Mouse (Mus musculus): Measurements from ENCODE around the gene Racgap1. TPM values are rescaled to one million over a fixed set of nuclear protein-coding genes. Genes with fewer than 3 reads are reported as not detected.

Gene Racgap1
- polyA plus RNA-seq, 1 experiment = 45.7 TPM

DNA sequence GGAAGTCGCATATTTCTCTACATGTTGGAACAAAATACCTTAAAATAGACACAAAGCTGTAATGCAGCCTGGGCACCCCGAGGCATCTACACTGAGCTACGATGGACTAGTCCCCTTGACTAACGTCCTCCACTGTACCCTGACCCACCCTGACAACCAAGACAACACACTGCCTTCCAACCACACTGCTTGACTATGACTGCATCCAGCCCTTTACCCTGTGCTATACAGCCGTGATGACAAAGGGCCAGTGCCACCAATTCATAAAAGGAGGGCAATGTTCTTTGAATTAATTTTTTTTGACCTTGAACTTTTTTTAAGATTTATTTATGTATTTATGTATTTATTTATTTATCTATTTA is 13.4 kb downstream of the Racgap1 start:
- Histone ChIP-seq H3K4me3 (ENCODE audit: control insufficient read depth, low read depth, low read length) (no peak overlapping the region), H3K27ac (ENCODE audit: control insufficient read depth, insufficient read depth, low read depth, low read length) (no peak overlapping the region), H3K36me3 (ENCODE audit: control insufficient read depth, insufficient read depth, low read length) (peaks cover 3% of the 10 kb centered on the region; the same call in 1 of the 2 replicates), H3K4me1 (ENCODE audit: control insufficient read depth, insufficient read depth, low read length) (no peaks in the 10 kb centered on the region), H3K27me3 (ENCODE audit: control insufficient read depth, insufficient read depth, low read length) (no peaks in the 10 kb centered on the region)
- no peak for TF ChIP-seq CTCF (IDR thresholded peaks at IDR 0.05; ENCODE audit: control insufficient read depth, insufficient read depth, insufficient replicate concordance, low read depth, low read length)

DNA sequence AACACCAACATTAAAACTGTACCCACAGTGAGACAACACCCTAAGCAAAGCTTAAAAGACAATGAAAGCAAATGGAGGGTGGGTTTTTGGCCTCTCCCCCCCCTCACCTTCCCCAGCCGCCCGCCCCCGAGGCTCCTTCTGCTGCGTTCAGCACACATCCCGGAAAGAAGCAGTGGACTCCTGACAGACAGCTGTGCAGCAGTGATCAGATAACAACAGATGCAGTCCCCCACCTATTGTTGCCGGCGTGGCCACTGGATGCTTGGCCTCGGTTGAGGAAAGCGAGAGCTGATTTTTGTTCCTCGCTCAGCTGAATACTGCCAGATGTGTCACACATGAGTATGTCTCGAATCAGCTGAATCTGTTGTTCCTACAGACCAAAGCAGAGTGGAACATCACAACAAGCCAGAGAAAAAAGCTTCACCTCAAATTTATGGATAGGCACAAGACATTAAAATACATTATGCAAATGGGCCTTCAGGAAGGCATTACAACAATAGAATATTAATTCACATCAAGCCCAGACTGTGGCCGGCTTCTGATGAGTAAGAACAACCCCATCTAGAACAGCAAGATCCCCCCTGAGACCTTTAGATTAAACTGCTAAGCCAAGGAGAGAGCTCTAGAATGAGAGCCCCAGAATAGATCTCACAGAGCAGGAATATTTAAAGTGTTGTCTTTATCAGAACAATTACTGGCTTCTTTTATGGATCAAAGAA is 13.9 kb downstream of the Racgap1 start:
- Histone ChIP-seq H3K27ac (ENCODE audit: control insufficient read depth, insufficient read depth, low read depth, low read length) (no peak overlapping the region), H3K4me3 (ENCODE audit: control insufficient read depth, low read depth, low read length) (no peak overlapping the region), H3K36me3 (ENCODE audit: control insufficient read depth, insufficient read depth, low read length) (peaks cover 3% of the 10 kb centered on the region; the same call in 1 of the 2 replicates), H3K27me3 (ENCODE audit: control insufficient read depth, insufficient read depth, low read length) (no peaks in the 10 kb centered on the region), H3K4me1 (ENCODE audit: control insufficient read depth, insufficient read depth, low read length) (no peaks in the 10 kb centered on the region)
- TF ChIP-seq POLR2A (IDR thresholded peaks at IDR 0.05; ENCODE audit: control insufficient read depth, low read depth, low read length) = no peak
- TF ChIP-seq CTCF (IDR thresholded peaks at IDR 0.05; ENCODE audit: control insufficient read depth, insufficient read depth, insufficient replicate concordance, low read depth, low read length) = no peak

DNA sequence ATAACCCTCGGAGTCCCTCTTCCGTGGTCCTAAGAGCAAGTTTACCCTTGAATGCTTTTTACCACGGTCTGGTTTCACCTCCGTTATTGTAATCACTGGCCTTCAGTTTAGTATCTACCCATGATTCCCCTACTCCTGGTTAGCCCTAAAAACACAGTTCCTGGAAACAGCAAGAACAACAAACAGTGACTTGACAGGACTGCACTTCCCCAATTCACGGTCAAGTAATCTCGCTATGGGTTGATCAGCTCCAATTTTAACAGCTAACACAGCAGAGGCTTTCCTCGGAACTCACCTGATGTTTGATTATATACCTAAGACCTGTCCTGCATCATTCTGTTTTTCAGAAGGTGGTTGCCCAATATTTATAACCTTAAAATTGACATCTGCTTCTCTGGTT is 16.8 kb downstream of the Racgap1 start:
- Histone ChIP-seq H3K27ac (ENCODE audit: control insufficient read depth, insufficient read depth, low read depth, low read length) (no peak overlapping the region), H3K36me3 (ENCODE audit: control insufficient read depth, insufficient read depth, low read length) (peaks cover 7% of the 10 kb centered on the region)
- TF ChIP-seq POLR2A (IDR thresholded peaks at IDR 0.05; ENCODE audit: control insufficient read depth, low read depth, low read length) (no peak), CTCF (IDR thresholded peaks at IDR 0.05; ENCODE audit: control insufficient read depth, insufficient read depth, insufficient replicate concordance, low read depth, low read length) (no peak)

DNA sequence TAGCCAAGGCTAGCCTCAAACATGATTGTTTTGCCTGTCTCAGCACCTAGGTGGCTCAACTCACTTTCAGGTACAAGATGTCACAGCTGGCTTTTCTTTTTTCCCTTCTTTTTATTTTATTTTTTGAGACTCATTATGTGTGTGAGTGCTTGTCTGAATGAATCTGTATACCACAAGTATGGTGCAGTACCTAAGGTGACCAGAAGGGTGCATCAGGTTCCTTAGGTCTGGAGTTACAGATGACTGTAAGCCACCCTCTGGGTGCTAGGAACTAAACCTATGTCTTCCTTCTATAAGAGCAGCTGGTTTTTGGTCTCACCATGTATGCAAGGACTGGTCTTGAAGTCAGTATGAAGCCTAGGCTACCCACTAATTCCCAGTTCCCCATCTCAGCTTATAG is 19.8 kb downstream of the Racgap1 start:
- TF ChIP-seq CTCF (IDR thresholded peaks at IDR 0.05; ENCODE audit: control insufficient read depth, insufficient read depth, insufficient replicate concordance, low read depth, low read length) (no peak), POLR2A (IDR thresholded peaks at IDR 0.05; ENCODE audit: control insufficient read depth, low read depth, low read length) (no peak)
- peaks cover 5% of the 10 kb centered on the region for H3K36me3 ChIP-seq (ENCODE audit: control insufficient read depth, insufficient read depth, low read length)

More for the DNA sequence above, 16.8 kb downstream of the Racgap1 start:
- Histone ChIP-seq H3K4me3 (ENCODE audit: control insufficient read depth, low read depth, low read length) (no peak overlapping the region), H3K27me3 (ENCODE audit: control insufficient read depth, insufficient read depth, low read length) (no peaks in the 10 kb centered on the region), H3K4me1 (ENCODE audit: control insufficient read depth, insufficient read depth, low read length) (no peaks in the 10 kb centered on the region)

DNA sequence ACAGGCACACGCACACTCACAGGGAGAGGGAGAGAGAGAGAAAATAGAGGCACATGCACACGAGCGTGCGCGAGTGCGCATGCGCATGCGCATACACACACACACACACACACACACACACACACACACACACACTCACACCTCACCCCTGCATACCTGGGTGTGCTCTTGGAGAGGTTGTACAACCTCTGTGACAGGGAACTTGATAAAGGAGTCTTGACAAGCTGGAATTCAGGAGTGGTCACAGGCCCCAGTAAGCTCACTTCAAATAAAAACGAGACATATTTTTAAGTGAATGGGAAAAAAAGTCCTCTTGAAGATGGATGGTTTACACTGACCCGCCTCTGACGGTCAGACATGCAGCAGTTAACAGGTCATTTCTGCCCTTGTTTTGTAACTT is 29.4 kb downstream of the Racgap1 start:
- H3K4me3 ChIP-seq (ENCODE audit: control insufficient read depth, low read depth, low read length) = no peak overlapping the region
- H3K27me3 ChIP-seq (ENCODE audit: control insufficient read depth, insufficient read depth, low read length) = no peaks in the 10 kb centered on the region
- TF ChIP-seq POLR2A (IDR thresholded peaks at IDR 0.05; ENCODE audit: control insufficient read depth, low read depth, low read length) = no peak
- peaks cover 3% of the 10 kb centered on the region for H3K36me3 ChIP-seq (ENCODE audit: control insufficient read depth, insufficient read depth, low read length)
- H3K4me1 ChIP-seq (ENCODE audit: control insufficient read depth, insufficient read depth, low read length) = no peaks in the 10 kb centered on the region
- H3K27ac ChIP-seq (ENCODE audit: control insufficient read depth, insufficient read depth, low read depth, low read length) = no peak overlapping the region

More for the DNA sequence above, 19.8 kb downstream of the Racgap1 start:
- H3K4me1 ChIP-seq (ENCODE audit: control insufficient read depth, insufficient read depth, low read length) = no peaks in the 10 kb centered on the region
- H3K27ac ChIP-seq (ENCODE audit: control insufficient read depth, insufficient read depth, low read depth, low read length) = no peak overlapping the region
- no peak overlapping the region for H3K4me3 ChIP-seq (ENCODE audit: control insufficient read depth, low read depth, low read length)
- no peaks in the 10 kb centered on the region for H3K27me3 ChIP-seq (ENCODE audit: control insufficient read depth, insufficient read depth, low read length)

DNA sequence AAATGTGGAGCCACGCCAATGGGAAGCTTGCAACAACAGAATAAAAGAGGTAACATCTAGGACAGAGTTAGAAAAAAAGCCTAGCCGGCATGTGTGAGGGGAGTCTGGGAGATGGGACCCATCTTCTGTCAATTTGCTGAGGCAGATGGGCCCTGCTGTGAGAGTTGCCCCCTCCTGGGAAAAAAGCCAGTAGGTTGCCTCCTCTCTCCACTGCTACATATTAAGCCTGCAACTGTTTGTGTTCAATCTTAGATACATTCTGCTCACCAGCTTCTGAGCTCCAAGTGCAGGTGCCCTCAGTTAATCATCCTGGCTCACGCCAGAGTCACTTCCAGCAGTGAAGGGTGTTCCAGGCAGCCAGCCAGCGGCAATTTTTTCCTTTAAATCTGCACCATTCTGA is 31.6 kb downstream of the Racgap1 start:
- no peaks in the 10 kb centered on the region for H3K4me1 ChIP-seq (ENCODE audit: control insufficient read depth, insufficient read depth, low read length)
- H3K27ac ChIP-seq (ENCODE audit: control insufficient read depth, insufficient read depth, low read depth, low read length) = no peak overlapping the region
- peaks cover 3% of the 10 kb centered on the region for H3K36me3 ChIP-seq (ENCODE audit: control insufficient read depth, insufficient read depth, low read length)
- H3K27me3 ChIP-seq (ENCODE audit: control insufficient read depth, insufficient read depth, low read length) = no peaks in the 10 kb centered on the region
- TF ChIP-seq CTCF (IDR thresholded peaks at IDR 0.05; ENCODE audit: control insufficient read depth, insufficient read depth, insufficient replicate concordance, low read depth, low read length) = no peak
- TF ChIP-seq POLR2A (IDR thresholded peaks at IDR 0.05; ENCODE audit: control insufficient read depth, low read depth, low read length) = no peak
- no peak overlapping the region for H3K4me3 ChIP-seq (ENCODE audit: control insufficient read depth, low read depth, low read length)

DNA sequence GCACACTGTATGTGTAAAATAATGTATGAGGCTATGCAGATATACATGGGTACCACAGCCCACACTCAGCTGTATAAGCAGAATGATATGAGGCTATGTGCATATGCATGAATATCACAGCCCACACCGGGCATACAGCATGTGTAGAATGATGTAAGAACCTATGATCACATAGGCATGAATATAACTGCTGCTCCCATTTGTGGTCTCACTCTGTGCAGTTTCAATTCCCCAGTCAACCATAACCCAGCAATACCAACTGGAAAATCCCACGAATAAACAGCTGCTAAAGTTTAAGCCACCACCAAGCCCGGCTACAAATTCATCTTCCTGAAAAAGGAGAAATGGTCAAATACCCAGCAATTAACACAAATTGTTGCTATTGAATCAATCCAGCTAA is 32.9 kb downstream of the Racgap1 start:
- Histone ChIP-seq H3K27me3 (ENCODE audit: control insufficient read depth, insufficient read depth, low read length) (no peaks in the 10 kb centered on the region), H3K27ac (ENCODE audit: control insufficient read depth, insufficient read depth, low read depth, low read length) (no peak overlapping the region), H3K4me3 (ENCODE audit: control insufficient read depth, low read depth, low read length) (no peak overlapping the region), H3K4me1 (ENCODE audit: control insufficient read depth, insufficient read depth, low read length) (no peaks in the 10 kb centered on the region), H3K36me3 (ENCODE audit: control insufficient read depth, insufficient read depth, low read length) (peaks cover 3% of the 10 kb centered on the region)
- no peak for TF ChIP-seq POLR2A (IDR thresholded peaks at IDR 0.05; ENCODE audit: control insufficient read depth, low read depth, low read length)
- no peak for TF ChIP-seq CTCF (IDR thresholded peaks at IDR 0.05; ENCODE audit: control insufficient read depth, insufficient read depth, insufficient replicate concordance, low read depth, low read length)

DNA sequence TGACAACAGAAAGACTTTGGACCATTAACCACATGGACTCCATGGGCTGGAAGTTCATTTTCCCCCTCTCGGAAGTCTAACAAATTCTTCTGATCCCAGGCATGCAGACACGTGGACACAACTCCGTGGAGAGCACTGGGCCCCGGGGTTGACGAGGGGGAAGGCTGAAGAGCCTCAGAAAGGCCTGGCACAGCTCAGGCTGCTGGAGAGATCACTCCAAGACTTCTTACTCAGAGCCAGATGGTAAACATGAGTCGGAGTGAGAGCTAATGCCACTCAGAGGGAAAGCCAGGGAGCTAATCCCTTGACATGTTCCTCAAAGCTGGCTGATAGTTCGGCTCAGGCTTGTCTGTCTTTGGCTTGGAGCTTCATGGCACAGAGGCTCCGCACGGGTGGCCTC is 36.2 kb downstream of the Racgap1 start:
- H3K36me3 ChIP-seq (ENCODE audit: control insufficient read depth, insufficient read depth, low read length) = no peaks in the 10 kb centered on the region
- H3K27me3 ChIP-seq (ENCODE audit: control insufficient read depth, insufficient read depth, low read length) = no peaks in the 10 kb centered on the region
- H3K4me1 ChIP-seq (ENCODE audit: control insufficient read depth, insufficient read depth, low read length) = no peaks in the 10 kb centered on the region
- no peak overlapping the region for H3K27ac ChIP-seq (ENCODE audit: control insufficient read depth, insufficient read depth, low read depth, low read length)
- TF ChIP-seq CTCF (IDR thresholded peaks at IDR 0.05; ENCODE audit: control insufficient read depth, insufficient read depth, insufficient replicate concordance, low read depth, low read length) (no peak), POLR2A (IDR thresholded peaks at IDR 0.05; ENCODE audit: control insufficient read depth, low read depth, low read length) (no peak)
- no peak overlapping the region for H3K4me3 ChIP-seq (ENCODE audit: control insufficient read depth, low read depth, low read length)

All from testis, adult 2 months (tissue).